Mouse (Mus musculus): ENCODE results near the gene Ssu72.

DNA sequence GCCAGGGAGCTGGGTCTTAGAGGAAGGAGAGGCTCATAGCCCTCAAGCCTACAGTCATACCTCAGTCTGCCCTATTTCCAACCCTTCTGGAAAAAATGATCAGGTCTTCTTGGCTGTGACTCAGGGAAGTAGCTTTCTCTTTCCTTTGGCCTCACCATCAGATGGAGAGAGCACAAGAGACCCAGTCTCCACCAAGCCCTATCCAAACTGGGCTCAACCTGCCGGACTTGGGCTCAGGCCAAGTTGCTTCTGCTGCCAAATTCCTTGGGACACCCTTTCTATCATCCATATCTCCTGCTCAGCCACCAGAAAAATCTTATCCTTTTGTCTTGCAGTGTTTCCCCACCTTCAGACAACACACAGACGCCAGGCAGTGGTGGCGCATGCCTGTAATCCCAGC is 71.3 kb downstream of the Ssu72 start:
- no peak for TF ChIP-seq CTCF (IDR thresholded peaks at IDR 0.05)
- TF ChIP-seq POLR2A (IDR thresholded peaks at IDR 0.05; ENCODE audit: insufficient read depth, low read depth, low read length), result no peak

All from heart, adult 2 months (tissue).